Mouse (Mus musculus) Muller cell, postnatal 12 days (primary cell): ENCODE results near the gene Pacs1.
A peak's percentile ranks its signal among the peaks of the same experiment; 100 is the strongest.
"Not testable (repeated sequence)": the region's sequence is repeated elsewhere in the genome, so short reads cannot be mapped to it uniquely, and the experiment has no call there.

ENCODE experiments used
- DNase-seq: peaks from one replicate; pipeline ENCODE4 v3.0.0-alpha.2; 2015; ENCODE audit errors: inconsistent ontology term

The Pacs1 gene

GRCm38 (mm10) chr19:5097521-5098362, 175.2 kb downstream of the Pacs1 start:
- DNase-seq: no peak

- no peak for DNase-seq
Measured at GRCm38 (mm10) chr19:5095887-5096474, 176.9 kb downstream of the Pacs1 start.

- no peak for DNase-seq
Measured at GRCm38 (mm10) chr19:5094746-5095417, 178.0 kb downstream of the Pacs1 start.

- peak; percentile 93 for DNase-seq
Measured at GRCm38 (mm10) chr19:5094243-5094632, 178.7 kb downstream of the Pacs1 start.

- DNase-seq: no peak
Measured at GRCm38 (mm10) chr19:5093481-5094242, 179.3 kb downstream of the Pacs1 start.

GRCm38 (mm10) chr19:5092083-5092482, 180.8 kb downstream of the Pacs1 start:
- no peak for DNase-seq

GRCm38 (mm10) chr19:5089324-5089723, 183.6 kb downstream of the Pacs1 start:
- no peak for DNase-seq

GRCm38 (mm10) chr19:5087884-5088728, 184.8 kb downstream of the Pacs1 start, which contains the start of gene Yif1a:
Gene Yif1a, plus strand, starts transcription at chr19:5088538.
- DNase-seq: peak; percentile 98

GRCm38 (mm10) chr19:5086533-5086932, 186.4 kb downstream of the Pacs1 start:
- DNase-seq: not testable (repeated sequence)

- DNase-seq: peak; percentile 56
Measured at GRCm38 (mm10) chr19:5085145-5085863, 187.6 kb downstream of the Pacs1 start, which contains the start of gene Tmem151a. Gene Tmem151a, minus strand, starts transcription at chr19:5085531.

- no peak for DNase-seq
Measured at GRCm38 (mm10) chr19:5084834-5085144, 188.1 kb downstream of the Pacs1 start.

- DNase-seq: no peak
Measured at GRCm38 (mm10) chr19:5083961-5084833, 188.7 kb downstream of the Pacs1 start.
